Mouse (Mus musculus): ENCODE measurements around the gene Fhad1. TPM values are rescaled to one million over a fixed set of nuclear protein-coding genes. Genes with fewer than 3 reads are reported as not detected.

Gene Fhad1
- polyA plus RNA-seq, 1 experiment from 2014 or later: 3.7 TPM

Other genes starting within 250 kb of the Fhad1 start
- 3.4 and 3.6 TPM in 2 replicates for gene Dnajc16, start 224.2 kb downstream of the Fhad1 start, polyA plus RNA-seq (2015; fragmentation: Nextera tagmentation; extraction: Ambion mirVana)
- 17.1 and 17.2 TPM in 2 replicates for gene Casp9, start 221.5 kb downstream of the Fhad1 start, polyA plus RNA-seq (2015; fragmentation: Nextera tagmentation; extraction: Ambion mirVana)
- 0.20 TPM in 1 of 2 replicates, not detected in the other for gene Cela2a, start 188.9 kb downstream of the Fhad1 start, polyA plus RNA-seq (2015; fragmentation: Nextera tagmentation; extraction: Ambion mirVana)
- not detected in 2 replicates for gene Ctrc, start 168.7 kb downstream of the Fhad1 start, polyA plus RNA-seq (2015; fragmentation: Nextera tagmentation; extraction: Ambion mirVana)
- gene Efhd2, start 140.2 kb downstream of the Fhad1 start, polyA plus RNA-seq (2015; fragmentation: Nextera tagmentation; extraction: Ambion mirVana): 56.9 and 58.7 TPM in 2 replicates
- gene Tmem51, start 69.2 kb upstream of the Fhad1 start, polyA plus RNA-seq (2015; fragmentation: Nextera tagmentation; extraction: Ambion mirVana): 14.2 and 14.5 TPM in 2 replicates
- 14.4 and 15.3 TPM in 2 replicates for gene Kazn, start 224.3 kb upstream of the Fhad1 start, polyA plus RNA-seq (2015; fragmentation: Nextera tagmentation; extraction: Ambion mirVana)